In genomic region chr13:35994067-35994466, GRCm38 (mm10) we compare ENCODE assay signal across 8 mouse cellular contexts. TPM values are rescaled to one million over a fixed set of nuclear protein-coding genes. Genes with fewer than 3 reads are reported as not detected.
A peak's percentile ranks its signal among the peaks of the same experiment; 100 is the strongest.
DNase-seq lines count a peak whose midpoint lies in the region; ATAC-seq and TF ChIP-seq lines count a peak whose summit lies in the region.

No protein-coding gene starts in this region.

- no peak for TF ChIP-seq CTCF in lung, adult 2 months (IDR thresholded peaks at IDR 0.05; ENCODE audit: insufficient read depth, low read length)

- ATAC-seq in cerebellum, adult (ENCODE audit: insufficient number of reproducible peaks, low FRiP score, low TSS enrichment), result no peak
- no peak for ATAC-seq in granulocyte monocyte progenitor cell, adult 5-6 weeks (replicated peaks; ENCODE audit: poor library complexity, severe bottlenecking)

- 27% methylated on average over 8 of the region's 8 CpGs for WGBS in lung, adult 2 months

- peaks cover 11% of the 10 kb centered on the region for H3K4me1 ChIP-seq in lung, adult 2 months (ENCODE audit: control insufficient read depth, insufficient read depth, low read length)

- TF ChIP-seq POLR2A in lung, adult 2 months (IDR thresholded peaks at IDR 0.05; ENCODE audit: borderline replicate concordance, extremely low read depth, low read depth, low read length), result no peak

- peak; percentile 13 for DNase-seq in cerebellum, adult 11 months
- DNase-seq in cerebellum, adult 9-10 months, result peak; percentile 40
- peak; percentile 88 for DNase-seq in heart, adult 8-10 months (ENCODE audit: low spot score)
- peak; percentile 50 to 63 for DNase-seq in kidney, postnatal 4 days
- DNase-seq in lung, adult 2 months, result peak; percentile 55
- DNase-seq in urinary bladder, adult 18-20 months (ENCODE audit: low spot score in 2 of 2), result peak; percentile 7 to 58

- no peak overlapping the region for H3K4me3 ChIP-seq in lung, adult 2 months (replicated peaks; ENCODE audit: extremely low read depth, low read depth, low read length)

RNA-seq across cellular contexts. Expression of gene Ppp1r3g, which starts 35.4 kb away (rescaled TPM):
- total RNA-seq in heart, adult 8-10 months (2022), result 1 to 10 TPM in 2 of 4 experiments, under 1 TPM in 2; 0.40 to 1.6 (median 0.98) TPM
- 0.10 TPM in 1 of 2 replicates, not detected in the other for polyA plus RNA-seq in lung, adult 2 months (2012; rRNA removed)
- total RNA-seq in granulocyte monocyte progenitor cell, adult 5-6 weeks (2014; fragmentation: Nextera tagmentation), result not detected in 2 replicates
- total RNA-seq in granulocyte monocyte progenitor cell, adult 5-6 weeks (2017), result not detected in 2 replicates

Comparison
In these comparisons a context has a peak if more than half of its experiments do, and no peak if none do; other contexts are left out.
1. DNase-seq: peak in every context shown above with its lines; median percentile 88 in heart, adult 8-10 months; 56 in kidney, postnatal 4 days; 55 in lung, adult 2 months; 40 in cerebellum, adult 9-10 months; 32 in urinary bladder, adult 18-20 months; 13 in cerebellum, adult 11 months.